Mouse (Mus musculus) monocyte, adult 2 months (primary cell): Measurements from ENCODE around the gene Tmem171.

Experiments
- DNase-seq, 2 experiments: peaks; one replicate each; pipeline ENCODE4 v3.0.0; 2022; ENCODE audit warnings: low spot score in 2 of 2, low read depth in 1 of 2

The Tmem171 gene

DNA sequence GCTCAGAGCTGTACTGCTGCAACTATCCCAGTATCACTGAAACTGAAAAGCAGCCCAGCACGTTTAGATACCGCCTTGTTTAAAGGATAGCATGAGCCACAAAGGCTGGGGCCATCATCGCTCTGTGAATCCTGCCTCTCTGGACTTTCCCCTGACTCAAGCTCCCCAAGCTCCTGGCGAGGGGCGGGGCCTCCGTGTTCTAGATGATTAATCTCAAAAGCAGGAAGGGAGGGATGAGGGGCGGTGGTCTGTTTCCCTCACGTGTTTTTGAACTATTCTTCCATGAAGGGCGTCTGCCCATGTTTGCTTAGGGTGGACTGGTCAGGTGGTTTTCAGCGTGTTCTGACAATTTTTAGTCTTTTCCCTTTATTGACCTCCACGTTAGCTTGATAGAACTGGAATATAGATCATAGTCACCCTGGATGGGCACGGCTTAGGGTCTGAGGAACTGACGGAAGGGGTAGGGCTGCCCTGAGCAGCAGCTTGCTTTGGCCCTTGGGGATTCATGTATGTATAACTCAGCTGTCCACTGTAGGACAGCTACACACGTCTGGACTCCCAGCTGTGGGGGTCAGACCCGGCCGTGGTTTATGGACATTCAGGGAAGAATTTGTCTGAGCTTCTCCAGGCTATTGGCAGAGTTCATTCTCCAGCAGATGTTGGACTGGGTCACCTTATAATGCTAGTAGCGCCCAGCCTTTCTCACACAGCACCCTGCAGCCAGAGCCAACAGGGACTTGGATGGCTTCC is 43.2 kb downstream of the Tmem171 start:
- no peak for DNase-seq

DNA sequence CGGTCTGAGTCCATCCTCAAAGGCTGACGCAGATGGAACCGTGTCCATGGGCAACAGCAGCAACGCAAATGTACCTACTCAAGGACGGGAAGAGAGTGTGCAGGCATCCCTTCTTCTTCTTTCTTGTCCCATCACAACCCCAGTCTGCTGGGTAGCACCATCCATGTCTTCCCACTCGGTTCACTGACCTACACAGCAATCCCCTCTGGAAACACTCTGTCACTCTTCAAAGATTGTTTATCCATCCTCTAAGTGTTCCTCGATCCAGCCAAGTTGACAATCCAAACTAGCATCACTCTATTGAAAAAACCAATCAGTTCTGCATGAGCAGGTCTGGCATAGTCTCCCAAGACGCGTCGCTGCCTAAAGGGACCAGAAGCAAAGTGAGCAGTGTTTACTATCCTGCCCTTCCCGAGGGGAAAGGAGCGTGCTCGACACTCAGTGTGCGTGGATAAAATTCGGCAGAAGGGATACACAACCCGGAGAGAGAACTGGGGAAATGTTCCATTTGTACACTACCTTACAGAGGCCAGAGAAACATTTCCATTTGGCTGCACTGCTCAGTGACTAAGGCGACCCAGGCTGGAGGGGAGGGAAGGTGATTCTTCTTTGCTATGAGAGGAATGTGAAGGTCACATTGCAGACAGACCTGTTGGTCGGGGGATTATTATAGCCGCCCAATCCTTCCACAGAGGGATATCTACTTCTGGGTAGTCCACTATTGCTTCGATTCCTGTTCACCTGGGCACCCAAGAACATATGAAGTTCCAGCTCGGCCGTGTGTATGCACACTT is 46.7 kb downstream of the Tmem171 start:
- no peak for DNase-seq

DNA sequence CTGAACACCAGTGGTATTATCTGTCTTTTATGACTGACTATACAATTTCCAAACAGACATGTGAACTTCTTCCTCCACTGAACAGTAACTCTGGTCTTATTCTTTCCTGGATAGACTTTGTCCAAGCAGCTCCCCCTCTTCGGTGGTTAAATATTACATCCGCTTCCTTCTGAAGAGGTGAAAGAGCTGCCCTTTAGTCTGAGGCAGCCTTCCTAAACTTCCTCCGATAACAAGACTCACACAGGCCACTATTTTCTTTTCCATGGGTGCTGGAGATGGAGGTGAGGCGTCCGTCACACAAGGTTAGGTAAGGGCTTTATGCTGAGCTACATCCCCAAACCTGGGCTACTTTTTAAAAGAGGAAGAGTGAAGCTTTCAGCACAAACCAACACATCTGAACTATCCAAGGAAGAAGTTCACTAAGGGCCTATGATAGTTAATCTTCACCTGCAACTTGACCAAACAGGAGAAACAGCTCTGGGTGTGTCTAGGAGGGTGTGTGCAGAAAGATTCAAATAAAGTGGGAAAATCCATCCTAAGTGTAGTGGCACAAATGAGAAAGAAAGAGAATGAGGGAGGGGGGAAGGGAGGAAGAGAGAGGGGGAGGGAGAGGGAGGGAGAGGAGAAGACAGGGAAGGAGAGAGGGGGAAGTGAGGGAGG is 56.0 kb downstream of the Tmem171 start:
- no peak for DNase-seq

- no peak for DNase-seq
These were observed 57.5 kb downstream of the Tmem171 start, which contains the start of gene Tmem174 for GRCm38 (mm10) chr13:98637145-98637544. Gene Tmem174, minus strand, starts transcription at chr13:98637410.

- DNase-seq, result no peak
These were observed 58.1 kb downstream of the Tmem171 start for GRCm38 (mm10) chr13:98636571-98636970.
